Mouse (Mus musculus) CD4-positive naive resting alpha-beta T cell, adult 76 days (primary cell): ENCODE data around the gene Avl9. TPM values are rescaled to one million over a fixed set of nuclear protein-coding genes. Genes with fewer than 3 reads are reported as not detected.

Source experiments
- total RNA-seq: library from RNA; stranded (reverse); gene quantifications from one replicate; pipeline ENCODE4 v1.2.4, GENCODE M21; 2023

Gene Avl9
- total RNA-seq, result 156 TPM

GRCm38 (mm10) chr6:56714574-56715269 lies at the start of gene Avl9:
Gene Avl9 (plus strand): TSS chr6:56714899.

GRCm38 (mm10) chr6:56703931-56704900 lies 10.5 kb upstream of the Avl9 start, which contains the start of gene Lsm5:
Gene Lsm5 (minus strand): TSS chr6:56704710.

GRCm38 (mm10) chr6:56797311-56798151 lies 82.8 kb downstream of the Avl9 start, which contains the start of gene Kbtbd2:
Gene Kbtbd2 (minus strand): TSS chr6:56797813.

Other genes starting within 250 kb of the Avl9 start
- 0.44 TPM for gene Pde1c, start 145.8 kb upstream of the Avl9 start, total RNA-seq
- 31.0 TPM for gene Lsm5, start 10.2 kb upstream of the Avl9 start, total RNA-seq
- gene Kbtbd2, start 82.9 kb downstream of the Avl9 start, total RNA-seq, result 135 TPM
- gene Fkbp9, start 117.2 kb downstream of the Avl9 start, total RNA-seq, result not detected
- 54.8 TPM for gene Nt5c3, start 209.0 kb downstream of the Avl9 start, total RNA-seq
- not detected for gene Vmn1r4, start 209.1 kb downstream of the Avl9 start, total RNA-seq